Mouse (Mus musculus) spleen, adult 2 months (tissue): ENCODE measurements at regions not wholly inside any gene's neighbourhood (a gene's known extent, or its start where the extent isn't known, plus 50 kb on each side); places are given as distances from the start of the nearest gene placed in this dataset.

ENCODE experiments used
- CTCF ChIP-seq: fragments of 200-500 bp; IDR thresholded peaks from 2 replicates; pipeline ENCODE4 v1.5.1; 2011; ENCODE audit warnings: mild to moderate bottlenecking, inconsistent platforms; ENCODE audit not compliant: insufficient read depth, insufficient read length, insufficient replicate concordance; ENCODE audit errors: extremely low read depth
- POLR2A ChIP-seq: fragments of 200-500 bp; IDR thresholded peaks from 2 replicates; pipeline ENCODE4 v1.6.1; 2011; ENCODE audit warnings: low read depth, low read length, inconsistent platforms

- TF ChIP-seq CTCF = no peak
- TF ChIP-seq POLR2A = no peak
These were observed 249.4 kb downstream of the Klf5 start for GRCm38 (mm10) chr14:99547931-99548330.
